Mouse (Mus musculus): ENCODE results near the gene Ocrl. TPM values are rescaled to one million over a fixed set of nuclear protein-coding genes. Genes with fewer than 3 reads are reported as not detected.

Gene Ocrl
- polyA plus RNA-seq, 1 experiment = 37.7 TPM

- peaks cover 18% of the 10 kb centered on the region for H3K4me1 ChIP-seq (ENCODE audit: control insufficient read depth, insufficient read depth, low read length)
- H3K27ac ChIP-seq (ENCODE audit: insufficient read depth, low read depth, low read length) = no peak overlapping the region
- no peak for TF ChIP-seq CTCF (IDR thresholded peaks at IDR 0.05; ENCODE audit: low read depth, low read length)
These were observed 4.6 kb downstream of the Ocrl start for GRCm38 (mm10) chrX:47916831-47917230.

GRCm38 (mm10) chrX:47920541-47920940, 8.4 kb downstream of the Ocrl start:
- H3K4me1 ChIP-seq (ENCODE audit: control insufficient read depth, insufficient read depth, low read length) = peaks cover 16% of the 10 kb centered on the region
- TF ChIP-seq POLR2A (IDR thresholded peaks at IDR 0.05; ENCODE audit: borderline replicate concordance, low read depth, low read length) (no peak), CTCF (IDR thresholded peaks at IDR 0.05; ENCODE audit: low read depth, low read length) (no peak)
- no peak overlapping the region for H3K27ac ChIP-seq (ENCODE audit: insufficient read depth, low read depth, low read length)
- H3K4me3 ChIP-seq (ENCODE audit: insufficient read depth, low read length) = no peak overlapping the region

More at GRCm38 (mm10) chrX:47916831-47917230, 4.6 kb downstream of the Ocrl start:
- H3K4me3 ChIP-seq (ENCODE audit: insufficient read depth, low read length) = no peak overlapping the region

DNA sequence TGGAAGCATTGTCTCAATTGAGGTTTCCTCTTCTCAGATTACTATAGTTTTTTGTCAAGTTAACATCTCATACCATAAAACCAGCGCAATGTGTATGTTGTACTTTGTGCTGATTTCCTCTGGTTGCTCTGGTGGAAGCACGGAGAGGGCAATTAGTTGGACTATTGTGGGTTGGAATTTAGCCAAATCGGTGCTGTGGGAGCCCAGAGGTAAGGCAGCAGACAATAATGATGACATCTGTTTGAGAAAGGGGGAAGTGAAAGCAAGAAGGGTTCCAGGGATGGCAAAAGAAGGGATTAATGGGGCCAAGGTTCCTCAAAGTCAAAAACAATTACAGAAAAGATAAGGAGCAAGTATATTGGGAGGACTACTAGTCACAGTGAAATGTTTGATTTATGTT, 15.8 kb downstream of the Ocrl start:
- Histone ChIP-seq H3K27ac (ENCODE audit: insufficient read depth, low read depth, low read length) (no peak overlapping the region), H3K4me3 (ENCODE audit: insufficient read depth, low read length) (no peak overlapping the region), H3K4me1 (ENCODE audit: control insufficient read depth, insufficient read depth, low read length) (peaks cover 16% of the 10 kb centered on the region)
- TF ChIP-seq CTCF (IDR thresholded peaks at IDR 0.05; ENCODE audit: low read depth, low read length) = no peak
- no peak for TF ChIP-seq POLR2A (IDR thresholded peaks at IDR 0.05; ENCODE audit: borderline replicate concordance, low read depth, low read length)

DNA sequence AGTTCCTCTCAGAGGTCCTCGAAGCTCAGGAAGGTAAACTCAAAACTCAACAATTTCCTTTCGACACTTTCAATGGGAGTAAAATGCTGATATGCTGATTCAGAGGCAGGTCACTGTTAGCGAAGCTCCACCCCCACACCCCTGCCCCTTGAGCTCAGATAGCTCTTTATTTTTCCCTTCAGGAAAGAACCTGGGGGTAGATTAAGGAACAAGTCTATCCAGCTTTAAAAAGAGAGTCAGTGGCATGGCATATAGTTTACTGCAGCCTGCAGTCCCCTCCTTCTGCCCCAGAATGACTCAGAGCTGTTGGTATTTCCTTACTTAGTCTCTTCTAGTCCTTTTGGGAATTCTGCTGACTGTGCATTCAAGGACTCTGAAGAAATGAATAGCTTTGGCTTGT, 18.3 kb downstream of the Ocrl start:
- TF ChIP-seq POLR2A (IDR thresholded peaks at IDR 0.05; ENCODE audit: borderline replicate concordance, low read depth, low read length) (no peak), CTCF (IDR thresholded peaks at IDR 0.05; ENCODE audit: low read depth, low read length) (no peak)
- Histone ChIP-seq H3K27ac (ENCODE audit: insufficient read depth, low read depth, low read length) (no peak overlapping the region), H3K4me1 (ENCODE audit: control insufficient read depth, insufficient read depth, low read length) (peaks cover 14% of the 10 kb centered on the region), H3K4me3 (ENCODE audit: insufficient read depth, low read length) (no peak overlapping the region)

DNA sequence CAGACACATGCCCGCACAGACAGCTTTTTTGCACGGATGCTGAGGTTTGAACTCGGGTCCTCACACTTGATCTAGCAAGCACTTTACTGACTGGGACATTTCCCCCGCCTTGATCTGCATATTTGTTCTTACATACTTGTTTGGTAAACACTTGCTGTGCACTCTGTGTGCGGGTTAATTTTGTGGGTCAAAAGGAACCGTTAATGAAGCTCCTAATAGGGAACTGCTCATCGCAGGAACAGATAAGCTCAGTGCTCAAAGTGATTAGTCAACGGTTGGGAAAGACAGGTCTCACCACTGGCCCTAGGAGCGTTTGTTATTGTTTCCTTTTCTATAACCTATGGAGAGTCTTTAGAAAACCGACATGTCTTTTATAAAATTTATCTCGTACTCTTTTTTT, 22.2 kb downstream of the Ocrl start:
- H3K4me1 ChIP-seq (ENCODE audit: control insufficient read depth, insufficient read depth, low read length) = no peaks in the 10 kb centered on the region
- no peak overlapping the region for H3K4me3 ChIP-seq (ENCODE audit: insufficient read depth, low read length)
- TF ChIP-seq CTCF (IDR thresholded peaks at IDR 0.05; ENCODE audit: low read depth, low read length) (no peak), POLR2A (IDR thresholded peaks at IDR 0.05; ENCODE audit: borderline replicate concordance, low read depth, low read length) (no peak)
- H3K27ac ChIP-seq (ENCODE audit: insufficient read depth, low read depth, low read length) = no peak overlapping the region

DNA sequence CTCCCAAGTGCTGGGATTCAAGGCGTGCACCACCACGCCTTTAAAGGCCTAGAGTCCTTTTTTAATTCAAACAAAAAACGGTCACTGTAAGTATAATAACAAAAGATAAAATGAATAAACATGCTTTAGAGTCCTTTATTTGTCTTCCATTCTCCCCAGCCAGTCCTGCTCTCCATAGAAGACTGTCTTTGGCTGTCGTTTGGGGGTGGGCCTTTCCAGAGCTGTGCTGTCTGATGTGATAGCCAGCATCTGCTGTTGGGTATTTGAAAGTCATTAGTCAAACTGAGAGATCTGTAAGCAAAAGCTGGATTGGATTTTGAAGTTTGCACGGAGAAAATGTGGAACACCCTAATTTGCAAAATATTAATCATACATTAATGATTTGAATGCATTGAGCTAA, 24.7 kb downstream of the Ocrl start:
- H3K4me1 ChIP-seq (ENCODE audit: control insufficient read depth, insufficient read depth, low read length) = no peaks in the 10 kb centered on the region
- H3K4me3 ChIP-seq (ENCODE audit: insufficient read depth, low read length) = no peak overlapping the region
- TF ChIP-seq CTCF (IDR thresholded peaks at IDR 0.05; ENCODE audit: low read depth, low read length) (no peak), POLR2A (IDR thresholded peaks at IDR 0.05; ENCODE audit: borderline replicate concordance, low read depth, low read length) (no peak)
- H3K27ac ChIP-seq (ENCODE audit: insufficient read depth, low read depth, low read length) = no peak overlapping the region

GRCm38 (mm10) chrX:47937740-47938139, 25.6 kb downstream of the Ocrl start:
- TF ChIP-seq CTCF (IDR thresholded peaks at IDR 0.05; ENCODE audit: low read depth, low read length) = no peak
- TF ChIP-seq POLR2A (IDR thresholded peaks at IDR 0.05; ENCODE audit: borderline replicate concordance, low read depth, low read length) = no peak
- Histone ChIP-seq H3K4me1 (ENCODE audit: control insufficient read depth, insufficient read depth, low read length) (no peaks in the 10 kb centered on the region), H3K27ac (ENCODE audit: insufficient read depth, low read depth, low read length) (no peak overlapping the region), H3K4me3 (ENCODE audit: insufficient read depth, low read length) (no peak overlapping the region)

GRCm38 (mm10) chrX:47949729-47950128, 37.5 kb downstream of the Ocrl start:
- H3K4me3 ChIP-seq (ENCODE audit: insufficient read depth, low read length) = no peak overlapping the region
- H3K27ac ChIP-seq (ENCODE audit: insufficient read depth, low read depth, low read length) = no peak overlapping the region
- no peaks in the 10 kb centered on the region for H3K4me1 ChIP-seq (ENCODE audit: control insufficient read depth, insufficient read depth, low read length)
- TF ChIP-seq CTCF (IDR thresholded peaks at IDR 0.05; ENCODE audit: low read depth, low read length) (no peak), POLR2A (IDR thresholded peaks at IDR 0.05; ENCODE audit: borderline replicate concordance, low read depth, low read length) (no peak)

DNA sequence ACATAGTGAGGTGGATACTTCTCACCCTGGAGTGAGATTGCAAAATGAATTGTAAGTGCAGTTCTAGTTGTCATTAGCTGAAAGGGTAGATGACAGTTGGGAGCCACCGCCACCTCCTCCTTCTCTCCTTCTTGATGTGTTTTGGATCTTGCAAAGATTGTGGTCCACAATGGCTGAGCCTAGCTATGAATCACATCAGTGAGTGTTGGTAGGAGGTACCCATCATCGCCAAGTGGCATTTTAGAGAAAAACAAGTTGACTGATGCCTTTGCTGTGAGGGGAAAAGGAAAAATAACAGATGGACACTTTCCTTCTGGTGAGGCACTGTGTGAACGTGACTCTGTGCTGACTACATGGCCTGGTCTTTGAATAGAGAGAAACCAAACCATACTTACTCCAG, 50.4 kb downstream of the Ocrl start:
- Histone ChIP-seq H3K4me3 (ENCODE audit: insufficient read depth, low read length) (no peak overlapping the region), H3K27ac (ENCODE audit: insufficient read depth, low read depth, low read length) (no peak overlapping the region), H3K4me1 (ENCODE audit: control insufficient read depth, insufficient read depth, low read length) (no peaks in the 10 kb centered on the region)
- TF ChIP-seq CTCF (IDR thresholded peaks at IDR 0.05; ENCODE audit: low read depth, low read length) (no peak), POLR2A (IDR thresholded peaks at IDR 0.05; ENCODE audit: borderline replicate concordance, low read depth, low read length) (no peak)

DNA sequence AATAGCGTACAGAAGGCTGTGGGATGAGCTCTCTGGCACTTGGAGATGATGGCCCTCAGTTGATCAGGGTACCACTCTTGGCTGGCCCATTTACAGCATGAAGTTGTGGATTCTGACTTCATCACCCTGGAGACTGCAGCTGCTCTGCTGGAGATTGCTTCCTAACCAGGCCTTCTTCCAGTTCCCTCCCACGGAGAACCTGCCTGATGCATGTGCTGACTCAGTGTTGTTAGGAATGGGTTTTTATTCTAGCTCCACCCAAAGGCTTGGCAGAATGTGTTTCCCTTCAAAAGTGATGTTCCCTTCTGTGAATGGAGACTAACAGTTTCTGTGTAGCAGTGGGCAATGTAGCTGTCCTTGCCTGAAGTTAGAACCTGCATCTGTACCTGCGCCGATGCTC, 58.2 kb downstream of the Ocrl start:
- TF ChIP-seq POLR2A (IDR thresholded peaks at IDR 0.05; ENCODE audit: borderline replicate concordance, low read depth, low read length) (no peak), CTCF (IDR thresholded peaks at IDR 0.05; ENCODE audit: low read depth, low read length) (no peak)
- Histone ChIP-seq H3K27ac (ENCODE audit: insufficient read depth, low read depth, low read length) (no peak overlapping the region), H3K4me1 (ENCODE audit: control insufficient read depth, insufficient read depth, low read length) (no peaks in the 10 kb centered on the region), H3K4me3 (ENCODE audit: insufficient read depth, low read length) (no peak overlapping the region)

DNA sequence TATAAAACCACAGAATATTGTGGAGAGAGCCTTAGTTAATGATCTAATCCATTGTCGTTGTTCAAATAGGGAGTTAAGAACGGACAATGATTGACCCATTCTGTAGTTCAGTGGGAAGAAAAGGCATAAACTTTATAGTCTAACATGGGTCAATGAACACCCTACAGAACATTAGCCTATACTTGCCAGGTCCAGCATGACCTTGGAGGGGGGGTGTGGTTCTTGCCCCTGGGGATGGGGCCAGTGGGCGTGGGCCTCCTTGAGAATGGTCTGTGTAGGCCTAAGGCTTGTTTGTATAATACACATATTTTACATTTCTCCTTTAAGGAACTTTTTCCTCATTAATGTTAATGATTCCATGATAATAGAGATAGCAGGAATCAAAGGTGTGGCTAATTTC, 58.7 kb downstream of the Ocrl start:
- H3K4me1 ChIP-seq (ENCODE audit: control insufficient read depth, insufficient read depth, low read length) = peaks cover 3% of the 10 kb centered on the region; the same call in 1 of the 2 replicates
- H3K27ac ChIP-seq (ENCODE audit: insufficient read depth, low read depth, low read length) = no peak overlapping the region
- TF ChIP-seq CTCF (IDR thresholded peaks at IDR 0.05; ENCODE audit: low read depth, low read length) (no peak), POLR2A (IDR thresholded peaks at IDR 0.05; ENCODE audit: borderline replicate concordance, low read depth, low read length) (no peak)
- H3K4me3 ChIP-seq (ENCODE audit: insufficient read depth, low read length) = no peak overlapping the region

Data from bone marrow macrophage, adult 2 months (primary cell).